Mouse (Mus musculus) induced T-regulatory cell, adult 2 months (primary cell): ENCODE measurements at regions not wholly inside any gene's neighbourhood (a gene's known extent, or its start where the extent isn't known, plus 50 kb on each side); places are given as distances from the start of the nearest gene placed in this dataset.

Experiments used
- DNase-seq: peaks from one replicate; pipeline ENCODE4 v3.0.0-alpha.2; 2012; ENCODE audit warnings: low read depth

DNA sequence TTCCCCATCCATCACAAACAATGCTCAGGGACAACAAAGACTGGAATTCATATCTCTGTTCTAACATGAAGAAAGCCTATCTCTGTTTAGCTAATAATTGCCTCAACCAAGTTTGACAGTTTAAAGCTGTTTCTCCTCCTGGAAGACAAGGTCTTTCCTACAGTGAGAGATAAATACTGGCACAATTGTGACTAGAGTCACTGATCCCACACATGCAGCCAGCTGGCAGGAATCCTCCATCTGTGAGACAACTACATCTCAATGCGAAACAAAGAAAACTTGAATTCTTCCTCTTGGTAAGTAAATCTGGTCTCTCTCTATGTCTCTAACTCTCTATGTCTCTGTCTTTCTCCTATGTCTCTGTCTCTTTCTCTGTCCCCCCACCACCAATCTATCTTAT is 239.1 kb upstream of the Nsun2 start:
- DNase-seq: no peak

DNA sequence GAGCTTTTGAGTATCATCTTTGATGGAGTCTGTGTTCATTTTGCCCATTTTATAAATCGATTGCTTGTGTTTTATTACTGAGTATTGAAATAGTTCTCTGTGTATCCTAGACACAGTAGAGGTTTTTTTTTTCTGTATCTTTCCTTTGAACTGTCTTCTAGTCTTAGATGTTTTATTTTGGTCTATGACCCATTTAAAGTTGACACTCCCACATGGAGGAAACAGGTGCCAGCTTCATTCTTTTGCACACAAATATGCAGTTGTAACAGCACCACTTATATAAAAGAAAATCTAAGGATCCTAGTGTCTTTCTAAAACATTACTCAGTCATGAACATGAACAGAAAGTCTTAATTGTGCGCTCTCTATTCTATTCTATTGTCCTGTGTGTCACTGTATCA is 230.2 kb upstream of the Nsun2 start:
- DNase-seq: no peak

DNA sequence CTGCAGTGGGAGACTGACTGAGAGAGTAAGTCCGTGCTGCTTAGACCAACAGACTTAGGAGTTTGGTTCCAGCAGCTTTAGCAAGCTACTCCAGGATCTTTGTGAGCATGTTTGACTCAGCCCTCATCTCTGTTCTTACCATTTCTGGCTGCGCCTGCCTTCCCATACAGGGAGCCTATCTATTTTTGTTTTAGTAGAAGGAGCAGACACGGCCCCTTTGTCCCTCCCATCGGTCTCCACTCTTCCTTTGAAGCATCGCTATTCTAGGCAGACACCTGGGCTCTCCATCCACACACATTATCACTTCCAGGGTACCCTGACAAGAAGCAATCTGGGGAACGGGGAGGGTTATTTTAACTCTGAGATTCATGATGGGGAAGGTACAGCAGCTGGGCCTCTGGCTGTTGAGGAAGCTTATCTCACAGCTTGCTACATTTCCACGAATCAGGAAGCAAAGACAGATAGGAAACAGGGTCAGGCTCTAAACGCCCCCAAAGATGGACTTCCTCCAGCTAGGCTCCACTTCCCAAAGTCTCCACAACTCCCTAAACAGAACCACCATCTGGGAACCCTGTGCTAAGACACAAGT is 203.0 kb upstream of the Nsun2 start:
- DNase-seq: no peak

DNA sequence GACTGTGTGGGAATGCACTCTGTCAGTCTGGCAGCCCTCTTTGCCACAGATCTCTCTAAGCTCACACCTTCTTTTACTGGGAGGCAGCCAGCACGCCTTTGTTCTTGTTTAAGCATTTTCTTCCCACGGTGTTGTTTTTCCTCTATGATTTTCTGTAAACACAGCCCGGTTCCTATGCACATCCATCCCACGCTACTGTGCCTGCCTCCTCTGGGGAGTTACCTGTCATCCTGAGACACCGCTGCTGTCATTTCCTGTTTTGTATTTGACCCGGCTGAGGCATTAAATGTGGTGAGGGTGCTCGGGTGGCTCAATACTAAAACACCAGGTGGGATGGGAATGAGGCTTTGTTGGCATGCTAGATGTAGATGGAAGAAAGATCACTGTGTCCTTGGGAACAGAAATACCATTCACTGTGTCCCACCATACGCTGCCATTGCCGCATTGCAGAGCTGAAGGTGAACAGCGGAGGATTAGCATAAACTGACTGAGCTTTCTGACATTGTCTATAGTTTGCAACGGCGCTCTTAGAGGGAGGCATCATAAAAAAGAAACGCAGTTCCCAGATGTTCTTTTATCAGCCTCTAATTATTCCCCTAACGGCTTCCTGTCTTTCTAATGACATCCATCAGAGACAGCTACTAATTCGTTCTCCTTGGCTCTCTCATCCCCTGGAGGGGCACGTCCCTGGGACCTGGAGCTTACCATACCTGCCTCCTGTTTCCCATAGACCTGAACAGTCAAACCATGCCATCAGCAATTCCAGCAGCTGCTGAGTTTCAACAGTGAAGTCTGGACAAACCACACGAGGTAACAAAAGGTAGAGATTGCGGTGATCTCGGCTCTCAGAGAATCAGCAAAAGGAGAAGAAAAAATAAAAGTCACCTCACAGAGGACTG is 201.8 kb upstream of the Nsun2 start:
- DNase-seq: no peak

DNA sequence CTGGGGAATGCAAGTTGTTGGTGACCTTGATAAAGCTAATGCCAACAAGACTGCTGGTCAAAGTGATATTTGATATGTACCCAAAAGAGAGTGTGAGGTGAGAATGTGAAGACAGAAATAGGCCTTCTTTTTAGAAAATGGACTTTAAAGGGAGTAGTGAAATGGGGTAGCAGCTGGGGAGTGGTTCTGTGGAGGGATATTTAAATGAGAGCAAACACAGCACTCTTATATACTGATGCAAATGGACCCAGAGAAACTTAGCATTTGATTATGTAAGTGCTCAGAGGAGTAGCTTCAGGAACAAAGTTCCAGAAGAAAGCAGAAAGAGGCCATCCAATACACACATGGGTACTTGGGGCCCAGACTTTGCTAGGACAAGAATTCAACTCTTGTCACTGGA is 189.7 kb upstream of the Nsun2 start:
- DNase-seq: no peak

DNA sequence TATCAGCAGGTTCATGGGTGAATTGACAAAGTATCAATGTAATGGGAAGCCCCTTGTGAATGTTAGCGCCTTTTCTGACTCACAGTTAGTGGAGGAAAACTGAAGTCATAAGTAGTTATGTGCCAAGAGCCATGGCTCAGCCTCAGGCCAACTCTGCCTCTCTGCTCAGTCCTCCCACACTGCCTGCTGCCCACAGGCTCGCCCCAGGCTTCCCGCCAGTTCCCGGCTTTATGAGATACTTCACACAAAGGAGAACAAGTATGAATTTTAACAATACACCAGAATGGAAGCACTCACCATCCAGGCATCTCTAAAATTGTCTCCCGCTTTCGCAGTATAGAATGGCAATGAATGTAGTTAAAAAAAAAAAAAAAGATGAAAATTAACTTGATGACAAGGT is 176.1 kb upstream of the Nsun2 start:
- DNase-seq: no peak

DNA sequence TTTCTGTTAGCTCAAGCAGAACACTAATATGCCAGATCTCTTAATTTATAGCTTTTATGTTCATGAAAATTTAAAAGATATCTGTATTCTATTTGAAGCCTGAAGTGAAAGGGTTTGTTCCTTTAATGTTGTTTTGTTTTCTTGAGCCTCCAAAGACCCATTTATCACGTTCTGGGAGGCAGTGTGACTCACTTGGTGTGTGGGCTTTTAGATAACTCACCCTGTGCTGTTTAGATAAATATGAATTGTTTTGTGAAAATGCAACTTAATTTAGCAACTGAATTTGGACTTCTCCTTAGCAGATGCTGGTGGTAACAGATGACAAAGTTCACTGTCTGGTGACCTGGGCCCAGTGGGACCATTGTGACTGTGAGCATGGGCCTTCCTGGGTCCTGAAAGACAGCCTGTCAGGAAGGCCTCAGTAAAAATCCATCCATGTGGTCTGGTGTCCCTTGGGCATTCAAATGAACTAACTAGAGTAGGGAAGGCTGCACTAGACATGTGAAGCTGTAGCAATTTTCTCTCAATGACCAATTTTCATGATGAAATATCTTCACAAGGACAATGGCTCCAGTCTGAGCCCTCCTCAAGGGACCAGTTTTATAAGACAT is 167.6 kb upstream of the Nsun2 start:
- no peak for DNase-seq

DNA sequence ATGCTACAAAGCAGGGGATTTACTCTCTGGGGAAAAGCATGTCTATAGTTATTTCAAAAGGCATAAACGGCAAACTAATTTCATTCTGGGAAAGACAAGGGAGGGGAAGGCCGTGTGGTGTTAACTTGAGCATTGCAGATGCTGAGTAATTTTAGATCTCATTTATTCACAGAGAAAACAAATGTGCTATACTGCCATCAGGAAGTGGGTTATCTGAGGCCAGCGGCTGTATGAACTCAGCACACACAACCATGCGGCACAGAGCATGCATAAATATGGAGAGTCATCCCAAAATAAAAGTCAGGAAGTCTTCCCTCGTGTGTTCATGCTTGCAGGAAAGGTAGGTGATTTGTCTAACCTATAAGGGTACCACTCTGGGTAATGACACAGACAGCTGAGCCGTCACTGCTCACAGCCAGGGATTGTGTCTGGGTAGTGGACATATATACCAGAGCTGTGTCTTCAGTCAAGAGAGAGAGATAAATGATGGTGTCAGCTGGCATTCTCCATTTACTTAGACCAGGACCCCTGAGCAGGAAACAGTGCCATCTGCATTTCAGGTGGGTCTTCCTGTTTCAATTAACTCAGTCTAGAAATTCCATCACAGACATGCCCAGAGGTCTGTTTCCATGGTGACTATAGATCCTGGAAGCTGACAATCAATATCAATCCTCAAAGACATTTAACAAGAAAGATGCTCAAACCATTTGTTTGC is 160.3 kb upstream of the Nsun2 start:
- no peak for DNase-seq

DNA sequence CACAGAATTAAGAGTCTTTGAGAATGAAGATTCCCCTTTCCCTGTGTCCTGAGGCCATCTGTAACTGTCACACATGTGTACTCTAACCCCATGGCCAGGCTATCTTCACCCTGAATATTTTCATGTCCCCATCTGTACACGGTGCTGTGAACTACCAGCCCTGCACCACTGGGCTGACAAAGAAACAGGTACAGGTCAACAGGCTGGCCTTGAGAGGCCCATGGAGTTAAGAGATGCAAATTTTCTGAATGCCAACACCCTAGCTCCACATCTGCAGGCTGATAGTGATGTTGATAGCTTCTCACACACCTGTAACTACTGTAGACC is 159.8 kb upstream of the Nsun2 start:
- DNase-seq: no peak

DNA sequence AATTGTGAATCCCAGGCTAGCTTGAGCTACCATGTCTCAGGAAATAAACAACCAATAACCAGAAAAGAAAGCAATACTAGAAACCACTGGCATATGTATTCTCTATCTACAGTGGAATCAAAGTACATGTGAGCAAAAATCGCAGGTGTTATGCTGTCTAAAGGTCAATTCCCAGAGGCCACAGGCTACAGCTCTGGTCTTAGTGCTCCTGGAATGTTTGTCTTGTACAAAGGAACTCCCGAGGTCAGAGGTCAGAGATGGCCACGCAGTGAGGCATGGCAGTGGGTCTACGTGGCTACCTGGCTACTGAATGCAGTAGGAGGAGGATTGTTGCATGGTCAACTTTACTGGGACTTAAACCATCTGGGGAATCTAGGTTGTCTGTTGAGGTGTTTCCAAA is 153.1 kb upstream of the Nsun2 start:
- DNase-seq: no peak

DNA sequence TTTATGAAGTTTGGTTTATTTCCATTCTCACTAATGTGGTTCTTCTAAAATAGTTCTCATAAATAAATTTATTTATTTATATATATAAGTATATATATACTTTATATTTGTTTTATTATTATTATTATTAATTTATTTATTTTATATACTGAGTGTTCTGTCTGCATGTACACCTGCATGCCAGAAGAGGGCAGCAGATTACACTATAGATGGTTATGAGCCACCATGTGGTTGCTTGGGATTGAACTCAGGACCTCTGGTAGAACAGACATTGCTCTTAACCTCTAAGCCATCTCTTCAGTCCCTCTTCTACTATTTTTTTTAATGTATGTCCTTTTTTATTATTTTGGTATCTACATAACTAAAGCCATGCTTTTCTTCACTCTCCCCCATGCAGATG is 148.8 kb upstream of the Nsun2 start:
- DNase-seq: peak; percentile 5

DNA sequence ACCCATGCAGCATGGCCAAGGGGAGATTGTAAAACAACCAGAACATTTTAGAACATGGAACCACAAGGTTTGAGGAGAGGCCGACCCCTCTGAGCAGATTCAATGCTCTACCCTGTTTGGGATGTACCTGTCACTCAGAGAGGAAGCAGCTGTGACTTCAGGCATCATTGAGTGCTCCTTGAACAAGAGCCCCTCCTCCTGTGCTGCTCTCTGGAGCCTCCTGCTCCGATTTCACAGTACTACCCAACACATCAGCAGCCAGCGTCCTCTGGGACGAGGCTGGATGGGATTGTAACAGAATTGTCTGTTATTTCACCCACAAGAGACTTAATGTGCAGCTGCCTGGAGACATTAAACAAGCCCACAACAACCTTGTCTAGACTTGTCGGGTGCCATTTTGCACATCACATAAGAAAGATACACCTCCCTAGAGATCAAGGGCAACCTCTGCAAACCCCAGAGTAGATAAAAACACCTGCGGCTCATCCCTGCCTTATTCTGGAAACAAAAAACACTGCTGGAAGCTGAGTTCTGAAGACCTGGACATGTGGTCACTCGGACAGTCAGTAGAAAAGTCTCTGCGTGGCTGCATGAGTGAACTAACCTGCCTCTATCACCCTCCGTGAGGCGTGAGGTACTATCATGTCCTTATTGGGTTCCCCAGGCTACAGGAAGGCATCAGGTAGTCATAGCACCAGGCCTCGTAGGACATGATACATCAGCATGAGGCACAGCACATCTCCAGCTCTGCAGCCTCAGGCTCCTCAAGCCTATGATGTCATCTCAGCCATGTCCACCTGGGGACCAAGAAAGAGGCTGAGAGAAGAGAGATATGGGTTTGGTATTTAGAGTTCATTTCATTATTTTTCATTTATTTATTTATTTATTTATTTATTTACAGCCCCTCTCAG is 140.4 kb upstream of the Nsun2 start:
- DNase-seq: no peak

DNA sequence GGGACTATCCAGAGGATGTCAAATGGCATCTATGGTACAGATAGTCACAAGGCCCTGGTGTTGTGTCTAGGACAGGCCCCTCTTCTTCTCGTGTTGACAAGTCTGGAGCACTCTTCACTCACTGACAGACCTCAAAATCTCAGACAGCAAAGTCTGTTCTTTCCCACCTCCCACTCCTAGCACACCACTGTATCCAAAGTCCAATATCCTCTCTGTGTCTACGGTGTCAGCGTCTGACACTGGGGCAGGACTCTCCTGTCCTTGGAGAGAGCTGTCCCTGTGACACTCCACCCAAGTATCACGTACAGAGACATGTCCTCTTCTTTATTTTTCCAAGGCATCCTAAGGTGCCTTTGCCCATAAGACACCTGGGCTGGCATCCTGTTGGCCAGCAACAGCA is 139.0 kb upstream of the Nsun2 start:
- no peak for DNase-seq

DNA sequence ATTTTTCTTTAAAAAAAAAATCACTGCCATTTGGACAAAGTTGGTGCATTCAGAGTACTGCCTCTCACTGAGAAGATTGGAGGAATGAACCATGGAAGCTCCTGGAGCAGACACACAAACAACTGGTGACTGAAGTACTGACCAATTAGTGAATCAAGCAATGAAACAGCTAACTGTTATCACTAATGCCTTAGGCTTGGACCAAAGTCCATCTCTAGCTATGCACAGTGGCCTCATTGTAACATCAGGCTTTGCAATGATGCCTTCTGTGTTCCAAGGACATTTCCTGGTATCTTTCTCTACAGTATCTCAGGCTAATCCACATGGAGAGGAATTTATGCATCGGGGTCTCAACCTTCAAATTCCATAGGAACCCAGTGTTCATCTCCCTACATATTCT is 123.2 kb upstream of the Nsun2 start:
- no peak for DNase-seq

DNA sequence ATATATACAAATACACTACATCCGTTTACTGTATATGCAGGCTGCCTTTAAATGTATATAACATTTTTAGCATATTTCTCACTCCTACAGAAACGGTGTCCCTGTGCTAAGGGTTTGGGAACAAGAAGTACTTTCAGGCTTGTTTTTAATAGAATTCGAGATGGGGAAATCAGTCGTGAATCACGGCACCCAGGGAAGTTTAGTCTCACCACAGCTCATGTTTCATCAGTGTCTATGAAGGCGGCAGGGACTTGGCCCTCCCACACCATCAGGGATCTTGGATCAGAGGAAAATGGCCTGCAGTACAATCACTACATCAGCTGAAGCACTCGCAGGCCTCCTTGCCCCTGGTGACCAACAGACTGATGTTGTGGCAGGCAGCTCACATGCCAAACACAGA is 118.7 kb upstream of the Nsun2 start:
- DNase-seq: no peak

DNA sequence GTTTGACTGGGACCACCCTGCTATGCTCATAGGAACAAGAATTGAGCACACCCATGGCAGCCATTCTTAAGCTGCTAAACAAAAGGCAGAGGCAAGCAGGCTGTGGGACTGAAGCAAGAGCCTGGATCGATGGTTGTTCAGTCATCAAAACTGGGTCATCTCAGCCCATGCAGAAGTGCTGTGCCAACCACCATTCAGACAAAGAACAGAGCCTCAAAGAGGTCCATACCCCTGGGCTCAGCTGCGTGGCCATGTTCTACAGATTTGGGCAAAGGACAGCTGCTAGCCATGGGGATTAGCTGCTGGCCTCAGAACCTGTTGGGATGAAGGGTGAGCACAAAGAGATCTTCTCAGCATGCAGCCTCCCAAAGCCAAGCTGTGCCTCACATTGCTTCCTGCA is 116.8 kb upstream of the Nsun2 start:
- no peak for DNase-seq

DNA sequence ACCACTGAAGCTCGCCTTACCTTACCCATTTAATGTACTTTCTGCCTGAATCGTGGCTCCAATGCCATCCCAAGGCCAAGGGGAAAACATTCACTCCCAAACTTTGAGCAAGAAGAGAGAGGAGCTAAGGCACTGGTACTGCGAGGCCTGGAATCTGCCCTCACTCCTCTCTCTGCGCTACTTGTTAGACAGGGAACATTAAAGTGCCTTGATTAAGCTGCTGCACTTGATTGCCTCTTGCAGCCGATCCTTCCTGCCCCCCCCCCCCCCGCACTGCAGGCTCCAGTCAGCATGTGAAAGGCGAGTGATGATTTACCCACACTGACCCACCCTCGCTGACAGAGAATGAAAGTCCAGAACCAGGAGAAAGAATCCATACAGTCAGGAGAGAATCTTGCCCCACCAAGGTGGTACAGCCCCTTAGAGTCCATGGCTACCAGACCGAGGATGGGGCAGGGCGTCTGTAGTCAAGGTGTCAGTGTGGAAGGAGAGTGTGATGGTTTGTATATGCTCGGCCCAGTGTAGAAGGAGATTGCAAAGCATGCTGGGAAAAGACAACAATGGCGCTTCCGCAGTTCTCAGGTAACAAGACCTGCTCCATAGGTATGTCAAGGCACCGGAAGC is 115.6 kb upstream of the Nsun2 start:
- no peak for DNase-seq

DNA sequence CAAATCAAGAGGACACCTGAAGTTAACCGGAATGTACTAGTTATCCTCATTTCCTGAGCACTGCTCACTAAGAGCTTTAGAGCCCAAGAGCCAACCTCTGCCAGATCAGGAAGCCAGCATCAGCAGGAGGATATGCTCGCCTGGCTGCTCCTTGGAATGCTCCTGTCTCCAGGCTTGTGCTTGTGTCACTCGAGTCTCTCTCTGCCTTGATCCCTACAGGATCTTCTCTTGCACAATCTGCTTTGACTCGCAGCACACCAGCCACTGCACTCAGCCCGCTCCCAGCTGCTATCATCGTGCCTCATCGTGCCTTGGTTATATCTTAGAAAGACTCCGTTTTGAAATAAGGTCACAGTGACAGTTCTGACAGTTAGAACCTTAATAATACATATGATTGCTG is 113.4 kb upstream of the Nsun2 start:
- DNase-seq: no peak

DNA sequence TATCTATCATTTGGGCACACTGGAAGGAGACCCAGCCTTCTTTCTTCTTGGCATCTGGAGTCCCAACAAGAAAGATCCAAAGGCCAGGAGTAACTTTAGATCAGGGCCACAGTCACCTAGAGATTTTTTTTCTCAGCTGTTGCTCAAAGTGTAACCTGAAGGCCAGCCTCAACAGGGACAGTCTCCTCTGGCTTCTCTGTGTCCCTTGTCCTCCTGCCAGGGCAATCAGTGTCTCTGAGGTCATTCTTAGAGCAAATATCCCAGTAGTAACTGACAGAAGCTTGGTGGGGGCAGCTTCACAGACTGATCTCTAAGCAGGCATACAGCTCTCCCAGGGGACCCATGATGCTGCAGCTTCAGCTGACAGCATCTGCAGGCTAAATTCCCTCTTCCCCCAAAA is 111.6 kb upstream of the Nsun2 start:
- DNase-seq: no peak

DNA sequence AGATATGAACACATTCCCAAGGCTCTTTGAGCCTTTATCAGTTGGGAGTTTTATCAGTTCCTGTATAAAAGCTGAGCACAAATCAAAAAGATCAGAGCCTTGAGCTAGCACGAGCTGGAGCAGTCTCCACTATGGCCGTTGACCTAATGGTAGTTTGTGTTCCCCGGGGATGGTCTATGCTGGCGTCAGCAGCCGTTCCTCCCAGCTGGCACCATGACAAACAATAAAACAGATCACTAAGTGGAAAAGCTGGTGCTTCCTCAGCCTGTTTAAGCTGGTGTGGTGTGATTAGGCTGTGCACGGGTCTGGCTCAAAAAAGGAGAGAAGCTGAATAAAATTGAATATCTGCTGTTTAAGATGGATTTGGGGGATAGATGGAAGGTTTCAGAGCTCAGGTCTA is 107.4 kb upstream of the Nsun2 start:
- no peak for DNase-seq

DNA sequence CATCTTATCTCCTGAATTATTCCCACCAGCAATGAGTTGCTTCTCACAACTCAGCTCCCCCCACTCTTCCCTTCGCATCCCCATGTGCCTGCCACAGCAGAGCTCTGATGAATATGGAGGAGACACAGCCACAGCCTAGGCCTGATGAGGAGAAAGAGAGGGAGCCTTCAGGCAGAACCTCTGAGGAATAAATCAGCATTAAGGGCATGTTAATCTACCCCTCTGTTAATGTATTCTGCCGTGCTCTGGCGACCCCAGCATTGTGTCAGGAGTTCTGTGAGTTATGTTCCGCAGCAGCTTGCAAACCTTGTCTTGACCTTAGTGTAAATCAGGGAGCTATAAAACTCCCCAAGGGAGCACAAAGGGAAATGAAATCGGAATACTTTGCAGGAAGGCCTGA is 104.0 kb upstream of the Nsun2 start:
- DNase-seq: no peak
